Mouse (Mus musculus) gastrocnemius, postnatal 14 days (tissue): ENCODE measurements around the gene Fcgr1. TPM values are rescaled to one million over a fixed set of nuclear protein-coding genes. Genes with fewer than 3 reads are reported as not detected.
"Not testable (repeated sequence)": the region's sequence is repeated elsewhere in the genome, so short reads cannot be mapped to it uniquely, and the experiment has no call there.

Experiments used
- DNase-seq: peaks from one replicate; pipeline ENCODE4 v3.0.0; 2021; ENCODE audit warnings: mixed read lengths
- intact Hi-C: fragments of 180-260 bp; cut with DNase I; formaldehyde crosslinking; loops from one replicate; pipeline ENCODE4 v1.15.1; 2025; ENCODE audit warnings: low total_unique reads
- total RNA-seq, 2 experiments: library from RNA; stranded (reverse); gene quantifications; 2 replicates each; pipeline ENCODE4 v1.2.3; 2021

Fcgr1 gene
- total RNA-seq, 2 experiments from 2014 or later: 0.33 to 0.45 TPM

- no peak for DNase-seq
- intact Hi-C loops: loop anchor here (5.0 kb wide), 1 partner anchor 162 kb away; no protein-coding TSS in a partner anchor
Observed at GRCm38 (mm10) chr3:96280660-96281059, 13.1 kb downstream of the Fcgr1 start.

- DNase-seq: peak; percentile 93
- intact Hi-C loops: no loop called here
Observed at GRCm38 (mm10) chr3:96277800-96278624, 15.8 kb downstream of the Fcgr1 start.

GRCm38 (mm10) chr3:96277428-96277799 lies 16.4 kb downstream of the Fcgr1 start:
- DNase-seq: peak; percentile 12
- intact Hi-C loops: no loop called here

- intact Hi-C loops: no loop called here
Observed at GRCm38 (mm10) chr3:96273591-96274465, 19.9 kb downstream of the Fcgr1 start.

GRCm38 (mm10) chr3:96269511-96270474 lies 24.0 kb downstream of the Fcgr1 start, which contains the start of gene Hist2h2bb:
TSS of gene Hist2h2bb (plus strand) at chr3:96269752.
- peak; percentile 84 for DNase-seq
- intact Hi-C loops: no loop called here

More at GRCm38 (mm10) chr3:96273591-96274465, 19.9 kb downstream of the Fcgr1 start:
- DNase-seq: no peak

GRCm38 (mm10) chr3:96268776-96269378 lies 24.9 kb downstream of the Fcgr1 start:
- intact Hi-C loops, DNase-seq: not testable (repeated sequence)

- intact Hi-C loops: no loop called here
- peak; percentile 71 for DNase-seq
Observed at GRCm38 (mm10) chr3:96268051-96268775, 25.6 kb downstream of the Fcgr1 start, which contains the start of gene Hist2h3b. TSS of gene Hist2h3b (plus strand) at chr3:96268654.

- no peak for DNase-seq
- intact Hi-C loops: no loop called here
Observed at GRCm38 (mm10) chr3:96267541-96267940, 26.2 kb downstream of the Fcgr1 start.

GRCm38 (mm10) chr3:96266132-96266710 lies 27.5 kb downstream of the Fcgr1 start:
- intact Hi-C loops: no loop called here
- no peak for DNase-seq

- DNase-seq: no peak
- intact Hi-C loops: no loop called here
Observed at GRCm38 (mm10) chr3:96264404-96264949, 29.3 kb downstream of the Fcgr1 start.

- intact Hi-C loops: no loop called here
- DNase-seq: peak; percentile 25
Observed at GRCm38 (mm10) chr3:96263558-96264403, 30.0 kb downstream of the Fcgr1 start.

- intact Hi-C loops: no loop called here
- DNase-seq: peak; percentile 89
Observed at GRCm38 (mm10) chr3:96262979-96263550, 30.7 kb downstream of the Fcgr1 start, which contains the start of gene Hist2h4. TSS of gene Hist2h4 (minus strand) at chr3:96263311.

- peak; percentile 82 for DNase-seq
- intact Hi-C loops: no loop called here
Observed at GRCm38 (mm10) chr3:96262216-96262875, 31.4 kb downstream of the Fcgr1 start.

- intact Hi-C loops: no loop called here
- DNase-seq: no peak
Observed at GRCm38 (mm10) chr3:96261623-96262022, 32.1 kb downstream of the Fcgr1 start.

GRCm38 (mm10) chr3:96260220-96260619 lies 33.5 kb downstream of the Fcgr1 start:
- intact Hi-C loops: no loop called here

GRCm38 (mm10) chr3:96257190-96257589 lies 36.6 kb downstream of the Fcgr1 start:
- no peak for DNase-seq
- intact Hi-C loops: no loop called here

More at GRCm38 (mm10) chr3:96260220-96260619, 33.5 kb downstream of the Fcgr1 start:
- no peak for DNase-seq
